Mouse (Mus musculus) layer of hippocampus, adult 2 months (tissue): ENCODE data around the gene Nutf2-ps1. TPM values are rescaled to one million over a fixed set of nuclear protein-coding genes. Genes with fewer than 3 reads are reported as not detected.

Source experiments
- DNase-seq, 2 experiments: peaks; one replicate each; pipeline ENCODE4 v3.0.0; 2022; ENCODE audit warnings: low spot score in 2 of 2
- H3K27ac ChIP-seq: fragments of 200-600 bp; 2 replicates; pipeline ENCODE4 v1.8.1; 2022
- H3K4me3 ChIP-seq: fragments of 200-600 bp; 2 replicates; pipeline ENCODE4 v1.8.1; 2022; ENCODE audit warnings: mild to moderate bottlenecking
- CTCF ChIP-seq: fragments of 200-600 bp; conservative IDR thresholded peaks from 2 replicates; pipeline ENCODE4 v1.8.1; 2022; ENCODE audit warnings: antibody characterized with exemption, mild to moderate bottlenecking, moderate library complexity
- total RNA-seq, 2 experiments: library from RNA; stranded (reverse); gene quantifications; 2 replicates each; pipeline ENCODE4 v1.2.3; 2021

Nutf2-ps1 gene
- total RNA-seq, 2 experiments from 2014 or later: 23.6 to 36.0 TPM

GRCm38 (mm10) chr19:53576061-53576460 lies 12.8 kb downstream of the Nutf2-ps1 start:
- no peak for TF ChIP-seq CTCF
- H3K27ac ChIP-seq: no peak overlapping the region
- no peak overlapping the region for H3K4me3 ChIP-seq
- DNase-seq: no peak

GRCm38 (mm10) chr19:53575296-53576010 lies 13.4 kb downstream of the Nutf2-ps1 start:
- H3K27ac ChIP-seq: no peak overlapping the region
- TF ChIP-seq CTCF: no peak
- DNase-seq: no peak
- no peak overlapping the region for H3K4me3 ChIP-seq

GRCm38 (mm10) chr19:53574546-53574945 lies 14.3 kb downstream of the Nutf2-ps1 start:
- H3K4me3 ChIP-seq: no peak overlapping the region
- no peak for DNase-seq
- TF ChIP-seq CTCF: no peak
- H3K27ac ChIP-seq: no peak overlapping the region

- TF ChIP-seq CTCF: no peak
- no peak overlapping the region for H3K27ac ChIP-seq
- no peak overlapping the region for H3K4me3 ChIP-seq
- DNase-seq: no peak
Measured at GRCm38 (mm10) chr19:53574131-53574530, 14.7 kb downstream of the Nutf2-ps1 start.

GRCm38 (mm10) chr19:53573151-53573550 lies 15.7 kb downstream of the Nutf2-ps1 start:
- Histone ChIP-seq H3K27ac (no peak overlapping the region), H3K4me3 (no peak overlapping the region)
- no peak for TF ChIP-seq CTCF
- DNase-seq: no peak

- H3K27ac ChIP-seq: no peak overlapping the region
Measured at GRCm38 (mm10) chr19:53572607-53573006, 16.3 kb downstream of the Nutf2-ps1 start.

GRCm38 (mm10) chr19:53571501-53572428 lies 17.1 kb downstream of the Nutf2-ps1 start:
- H3K4me3 ChIP-seq: no peak overlapping the region
- TF ChIP-seq CTCF: no peak

More at GRCm38 (mm10) chr19:53572607-53573006, 16.3 kb downstream of the Nutf2-ps1 start:
- H3K4me3 ChIP-seq: no peak overlapping the region
- no peak for DNase-seq
- no peak for TF ChIP-seq CTCF

GRCm38 (mm10) chr19:53571056-53571455 lies 17.8 kb downstream of the Nutf2-ps1 start:
- no peak for TF ChIP-seq CTCF
- Histone ChIP-seq H3K27ac (no peak overlapping the region), H3K4me3 (no peak overlapping the region)
- no peak for DNase-seq

More at GRCm38 (mm10) chr19:53571501-53572428, 17.1 kb downstream of the Nutf2-ps1 start:
- no peak overlapping the region for H3K27ac ChIP-seq
- DNase-seq: no peak

GRCm38 (mm10) chr19:53568553-53568952 lies 20.3 kb downstream of the Nutf2-ps1 start:
- TF ChIP-seq CTCF: no peak
- no peak for DNase-seq
- Histone ChIP-seq H3K27ac (no peak overlapping the region), H3K4me3 (no peak overlapping the region)

GRCm38 (mm10) chr19:53567864-53568263 lies 21.0 kb downstream of the Nutf2-ps1 start:
- Histone ChIP-seq H3K4me3 (no peak overlapping the region), H3K27ac (no peak overlapping the region)
- DNase-seq: no peak
- TF ChIP-seq CTCF: no peak

- DNase-seq: no peak
- H3K4me3 ChIP-seq: no peak overlapping the region
- TF ChIP-seq CTCF: no peak
- no peak overlapping the region for H3K27ac ChIP-seq
Measured at GRCm38 (mm10) chr19:53565565-53566277, 23.1 kb downstream of the Nutf2-ps1 start.

GRCm38 (mm10) chr19:53564174-53564573 lies 24.7 kb downstream of the Nutf2-ps1 start:
- Histone ChIP-seq H3K4me3 (no peak overlapping the region), H3K27ac (no peak overlapping the region)
- no peak for DNase-seq
- no peak for TF ChIP-seq CTCF

- TF ChIP-seq CTCF: no peak
- Histone ChIP-seq H3K4me3 (no peak overlapping the region), H3K27ac (no peak overlapping the region)
- DNase-seq: no peak
Measured at GRCm38 (mm10) chr19:53560436-53560835, 28.4 kb downstream of the Nutf2-ps1 start.
